Mouse (Mus musculus) neural tube, embryonic 12.5 days (tissue): Measurements from ENCODE around the gene Ccdc27. TPM values are rescaled to one million over a fixed set of nuclear protein-coding genes. Genes with fewer than 3 reads are reported as not detected.

ENCODE experiments used
- ATAC-seq: fragments of 200-750 bp; cut with Nextera tagmentation; 2 replicates; pipeline ENCODE4 v1.8.0; 2017; ENCODE audit warnings: low read depth, mild to moderate bottlenecking, moderate TSS enrichment, moderate library complexity; ENCODE audit not compliant: low FRiP score
- H3K27ac ChIP-seq: fragments of 300-500 bp; sonication (generic); 2 replicates; pipeline ENCODE4 v1.5.1; 2016
- H3K27me3 ChIP-seq: fragments of 300-500 bp; sonication (generic); replicated peaks from 2 replicates; pipeline ENCODE4 v1.6.1; 2016; ENCODE audit warnings: mild to moderate bottlenecking
- H3K36me3 ChIP-seq: fragments of 300-500 bp; sonication (generic); 2 replicates; pipeline ENCODE4 v1.6.1; 2016; ENCODE audit warnings: mild to moderate bottlenecking
- H3K4me1 ChIP-seq: fragments of 300-500 bp; sonication (generic); 2 replicates; pipeline ENCODE4 v1.6.1; 2016
- H3K4me2 ChIP-seq: fragments of 300-500 bp; sonication (generic); replicated peaks from 2 replicates; pipeline ENCODE4 v1.6.1; 2016; ENCODE audit warnings: mild to moderate bottlenecking
- H3K4me3 ChIP-seq: fragments of 300-500 bp; sonication (generic); 2 replicates; pipeline ENCODE4 v1.5.1; 2016
- H3K9ac ChIP-seq: fragments of 300-500 bp; sonication (generic); 2 replicates; pipeline ENCODE4 v1.6.1; 2016; ENCODE audit warnings: mild to moderate bottlenecking
- H3K9me3 ChIP-seq: fragments of 300-500 bp; sonication (generic); 2 replicates; pipeline ENCODE4 v1.6.1; 2016; ENCODE audit warnings: mild to moderate bottlenecking
- WGBS: fragments of 180-500 bp; shearing (Covaris S2); methylation state at CpG from one replicate; pipeline ENCODE4 v1.1.7; 2016; 5-methylcytosine and 5-hydroxymethylcytosine counted together
- polyA plus RNA-seq: library from polyadenylated mRNA; unstranded; fragments of >200 nt; fragmentation: Nextera tagmentation; extraction: Ambion mirVana; gene quantifications from 2 replicates; pipeline ENCODE4 v1.2.1, GENCODE M21; 2016

Gene Ccdc27
- polyA plus RNA-seq, 1 experiment from 2014 or later, result not detected

GRCm38 (mm10) chr4:154024729-154025521 lies 17.6 kb downstream of the Ccdc27 start:
- Histone ChIP-seq H3K4me3 (no peak overlapping the region), H3K9ac (no peak overlapping the region), H3K27me3 (peaks cover 34% of the 10 kb centered on the region), H3K27ac (no peak overlapping the region), H3K9me3 (no peaks in the 10 kb centered on the region), H3K36me3 (peaks cover 25% of the 10 kb centered on the region), H3K4me2 (peak overlapping the region; percentile 62), H3K4me1 (peaks cover 18% of the 10 kb centered on the region)
- WGBS, result 43% methylated on average over 17 of the region's 17 CpGs
- ATAC-seq, result no peak

GRCm38 (mm10) chr4:154023754-154024601 lies 18.5 kb downstream of the Ccdc27 start:
- ATAC-seq, result no peak
- no peak overlapping the region for H3K4me2 ChIP-seq
- peaks cover 18% of the 10 kb centered on the region for H3K4me1 ChIP-seq
- H3K36me3 ChIP-seq, result peaks cover 35% of the 10 kb centered on the region
- no peak overlapping the region for H3K9ac ChIP-seq
- H3K4me3 ChIP-seq, result no peak overlapping the region
- no peak overlapping the region for H3K27ac ChIP-seq
- H3K27me3 ChIP-seq, result peaks cover 34% of the 10 kb centered on the region
- no peaks in the 10 kb centered on the region for H3K9me3 ChIP-seq
- 25% methylated on average over 8 of the region's 8 CpGs for whole genome bisulfite sequencing

GRCm38 (mm10) chr4:154022844-154023243 lies 19.6 kb downstream of the Ccdc27 start:
- H3K27ac ChIP-seq, result no peak overlapping the region
- WGBS, result 54% methylated on average over 4 of the region's 4 CpGs
- no peak overlapping the region for H3K4me2 ChIP-seq
- no peak overlapping the region for H3K4me3 ChIP-seq
- no peak for ATAC-seq
- peaks cover 18% of the 10 kb centered on the region for H3K4me1 ChIP-seq
- peaks cover 34% of the 10 kb centered on the region for H3K27me3 ChIP-seq
- no peak overlapping the region for H3K9ac ChIP-seq
- peaks cover 46% of the 10 kb centered on the region for H3K36me3 ChIP-seq
- no peaks in the 10 kb centered on the region for H3K9me3 ChIP-seq

GRCm38 (mm10) chr4:154022407-154022806 lies 20.1 kb downstream of the Ccdc27 start:
- H3K27ac ChIP-seq, result no peak overlapping the region
- no peak for ATAC-seq
- H3K4me3 ChIP-seq, result no peak overlapping the region
- 84% methylated on average over 4 of the region's 4 CpGs for WGBS
- H3K9me3 ChIP-seq, result no peaks in the 10 kb centered on the region
- peaks cover 30% of the 10 kb centered on the region for H3K27me3 ChIP-seq
- no peak overlapping the region for H3K9ac ChIP-seq
- peaks cover 18% of the 10 kb centered on the region for H3K4me1 ChIP-seq
- no peak overlapping the region for H3K4me2 ChIP-seq
- peaks cover 51% of the 10 kb centered on the region for H3K36me3 ChIP-seq

GRCm38 (mm10) chr4:154021432-154021831 lies 21.0 kb downstream of the Ccdc27 start:
- Histone ChIP-seq H3K36me3 (peaks cover 60% of the 10 kb centered on the region), H3K9me3 (no peaks in the 10 kb centered on the region), H3K4me1 (peaks cover 18% of the 10 kb centered on the region), H3K4me2 (no peak overlapping the region), H3K4me3 (no peak overlapping the region), H3K27me3 (peaks cover 22% of the 10 kb centered on the region), H3K27ac (no peak overlapping the region), H3K9ac (no peak overlapping the region)
- no peak for ATAC-seq
- WGBS, result 92% methylated on average over 9 of the region's 9 CpGs

GRCm38 (mm10) chr4:154019571-154019970 lies 22.9 kb downstream of the Ccdc27 start:
- WGBS, result 80% methylated on average over 7 of the region's 7 CpGs
- 0 out of 2 replicates have a peak, but pooled peaks cover 5% of the 10 kb centered on the region for H3K27me3 ChIP-seq
- 0 out of 2 replicates have a peak, but pooled peaks cover 5% of the 10 kb centered on the region for H3K4me1 ChIP-seq
- ATAC-seq, result no peak
- no peak overlapping the region for H3K27ac ChIP-seq
- H3K9ac ChIP-seq, result no peak overlapping the region
- no peak overlapping the region for H3K4me2 ChIP-seq
- H3K36me3 ChIP-seq, result peaks cover 77% of the 10 kb centered on the region
- H3K4me3 ChIP-seq, result no peak overlapping the region
- H3K9me3 ChIP-seq, result no peaks in the 10 kb centered on the region

GRCm38 (mm10) chr4:154015476-154015875 lies 27.0 kb downstream of the Ccdc27 start:
- Histone ChIP-seq H3K27me3 (no peaks in the 10 kb centered on the region), H3K4me1 (peaks cover 21% of the 10 kb centered on the region), H3K4me3 (no peak overlapping the region), H3K9ac (no peak overlapping the region), H3K4me2 (no peak overlapping the region), H3K36me3 (peaks cover 63% of the 10 kb centered on the region), H3K9me3 (no peaks in the 10 kb centered on the region), H3K27ac (no peak overlapping the region)
- WGBS, result 94% methylated on average over 11 of the region's 11 CpGs
- ATAC-seq, result no peak

GRCm38 (mm10) chr4:154012132-154012882 lies 30.2 kb downstream of the Ccdc27 start:
- Histone ChIP-seq H3K9ac (peak overlapping the region; percentile 98), H3K27me3 (no peaks in the 10 kb centered on the region), H3K4me1 (peaks cover 21% of the 10 kb centered on the region), H3K9me3 (no peaks in the 10 kb centered on the region), H3K27ac (0 out of 2 replicates have a peak overlapping the region, but pooled peaks have one; percentile 5), H3K4me2 (peak overlapping the region; percentile 100), H3K36me3 (peaks cover 31% of the 10 kb centered on the region), H3K4me3 (peak overlapping the region; percentile 100)
- WGBS, result 2% methylated on average over 55 of the region's 55 CpGs
- no peak for ATAC-seq

- ATAC-seq, result peak; percentile 94
- Histone ChIP-seq H3K4me2 (peak within 1 kb of the TSS; percentile 100), H3K27me3 (no peaks in the 10 kb centered on the region), H3K27ac (0 out of 2 replicates have a peak within 1 kb of the TSS, but pooled peaks have one; percentile 5), H3K36me3 (peaks cover 30% of the 10 kb centered on the region), H3K4me1 (peaks cover 21% of the 10 kb centered on the region), H3K4me3 (peak within 1 kb of the TSS; percentile 100), H3K9me3 (no peaks in the 10 kb centered on the region), H3K9ac (peak within 1 kb of the TSS; percentile 98)
- WGBS, result under 1% methylated on average over 55 of the region's 59 CpGs
Observed at GRCm38 (mm10) chr4:154011646-154012089, 30.8 kb downstream of the Ccdc27 start, which contains the start of gene Lrrc47. TSS of gene Lrrc47 (plus strand) at chr4:154011731.

- H3K27ac ChIP-seq, result no peak overlapping the region
- H3K4me1 ChIP-seq, result peaks cover 21% of the 10 kb centered on the region
- peak overlapping the region; percentile 98 for H3K9ac ChIP-seq
- no peaks in the 10 kb centered on the region for H3K9me3 ChIP-seq
- peak overlapping the region; percentile 100 for H3K4me3 ChIP-seq
- H3K27me3 ChIP-seq, result no peaks in the 10 kb centered on the region
- peak overlapping the region; percentile 100 for H3K4me2 ChIP-seq
- WGBS, result 32% methylated on average over 13 of the region's 13 CpGs
- peak; percentile 60; the same call in 1 of the 2 replicates for ATAC-seq
- H3K36me3 ChIP-seq, result peaks cover 30% of the 10 kb centered on the region
Observed at GRCm38 (mm10) chr4:154010907-154011645, 31.4 kb downstream of the Ccdc27 start.

- H3K4me1 ChIP-seq, result peaks cover 6% of the 10 kb centered on the region
- H3K4me3 ChIP-seq, result no peak overlapping the region
- H3K27ac ChIP-seq, result no peak overlapping the region
- H3K9ac ChIP-seq, result no peak overlapping the region
- no peak overlapping the region for H3K4me2 ChIP-seq
- H3K9me3 ChIP-seq, result no peaks in the 10 kb centered on the region
- ATAC-seq, result no peak
- H3K27me3 ChIP-seq, result no peaks in the 10 kb centered on the region
- H3K36me3 ChIP-seq, result peaks cover 44% of the 10 kb centered on the region
- WGBS, result 88% methylated on average over 4 of the region's 4 CpGs
Observed at GRCm38 (mm10) chr4:154007759-154008158, 34.7 kb downstream of the Ccdc27 start.
